19 mouse cellular contexts compared by ENCODE assay signal in the genomic region with DNA sequence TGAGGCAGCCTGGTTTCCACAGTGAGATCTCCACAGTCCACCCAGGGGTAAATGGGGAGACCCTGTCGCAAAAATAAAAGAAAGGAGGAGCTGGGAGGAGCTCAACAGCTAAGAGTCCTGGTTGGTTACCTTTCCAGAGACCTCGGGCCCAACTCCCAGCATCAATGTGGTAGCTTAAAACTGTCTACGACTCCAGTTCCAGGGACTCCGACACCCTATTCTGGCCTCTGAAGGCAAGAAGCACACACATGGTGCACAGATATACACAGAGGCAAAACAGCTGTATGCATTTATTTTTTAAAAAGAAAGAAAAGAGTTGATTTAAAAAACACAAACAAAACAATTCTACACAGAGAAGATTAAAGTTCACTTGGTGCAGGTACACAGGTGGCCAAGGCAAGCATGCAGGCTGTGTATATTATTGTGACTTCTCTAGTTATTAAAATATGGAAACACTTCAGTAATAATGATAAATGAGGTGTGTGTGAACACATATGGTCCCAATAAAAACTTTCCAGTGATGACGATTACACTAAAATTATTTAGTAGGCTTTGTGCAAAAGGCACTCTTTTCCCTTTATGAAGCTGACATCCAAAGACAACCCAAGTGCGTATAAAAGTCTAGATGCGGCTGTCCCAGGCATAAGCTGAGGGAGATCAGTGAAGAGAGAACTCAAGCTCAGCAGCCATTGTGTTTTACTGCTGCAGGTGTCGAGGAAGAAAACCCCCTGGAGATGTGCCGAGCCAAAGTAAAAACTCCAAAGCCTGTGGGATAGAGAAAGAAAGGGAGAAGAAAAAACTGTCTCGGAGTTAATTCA.
"Had no signal": no experiment of that assay in that cellular context is flagged by ENCODE, and none has a peak within 500 bp of the region (broad histone marks: within the 10 kb centered on the region; RNA-seq: fewer than 3 reads in every experiment).

No protein-coding gene starts in this region.

- DNase-seq: kidney, adult 8-10 months; kidney, postnatal 10 days; kidney, postnatal 36 days; left cerebral cortex, postnatal 4 days; liver, postnatal 0 days; lung, embryonic 14.5 days; retina, postnatal 1 day; thymus, postnatal 25 days had no signal

- H3K4me1 ChIP-seq: neural tube, embryonic 13.5 days had no signal

- ATAC-seq: intestine, postnatal 0 days; liver, postnatal 0 days; lung, postnatal 0 days; midbrain, embryonic 13.5 days; midbrain, embryonic 16.5 days had no signal

- H3K27me3 ChIP-seq: kidney, embryonic 15.5 days; midbrain, embryonic 13.5 days; neural tube, embryonic 13.5 days had no signal

- H3K27ac ChIP-seq: kidney, embryonic 15.5 days; liver, embryonic 14.5 days; macrophage; midbrain, embryonic 10.5 days; midbrain, embryonic 13.5 days; neural tube, embryonic 13.5 days had no signal

- H3K4me2 ChIP-seq: kidney, embryonic 15.5 days; liver, embryonic 11.5 days; lung, embryonic 14.5 days; midbrain, embryonic 13.5 days; neural tube, embryonic 13.5 days had no signal

- H3K9me3 ChIP-seq: kidney, embryonic 15.5 days; midbrain, embryonic 10.5 days; midbrain, embryonic 13.5 days; neural tube, embryonic 13.5 days had no signal

- H3K36me3 ChIP-seq: kidney, embryonic 15.5 days; midbrain, embryonic 10.5 days; midbrain, embryonic 13.5 days; neural tube, embryonic 13.5 days had no signal

- H3K4me3 ChIP-seq: kidney, embryonic 15.5 days; midbrain, embryonic 10.5 days; midbrain, embryonic 13.5 days; myocyte; neural tube, embryonic 13.5 days had no signal

- H3K9ac ChIP-seq: kidney, embryonic 15.5 days; liver, embryonic 14.5 days; liver, postnatal 0 days; lung, embryonic 14.5 days; midbrain, embryonic 13.5 days; neural tube, embryonic 13.5 days had no signal
